Mouse (Mus musculus) embryonic facial prominence, embryonic 15.5 days (tissue): ENCODE measurements around the gene Adk. TPM values are rescaled to one million over a fixed set of nuclear protein-coding genes. Genes with fewer than 3 reads are reported as not detected.

ENCODE experiments used
- ATAC-seq: fragments of 200-750 bp; cut with Nextera tagmentation; 2 replicates; pipeline ENCODE4 v1.8.0; 2017; ENCODE audit warnings: low read depth, moderate TSS enrichment; ENCODE audit not compliant: insufficient number of reproducible peaks, low FRiP score, low TSS enrichment
- H3K27ac ChIP-seq: fragments of 300-500 bp; sonication (generic); replicated peaks from 2 replicates; pipeline ENCODE4 v1.5.1; 2015; ENCODE audit warnings: mild to moderate bottlenecking, inconsistent platforms
- H3K27me3 ChIP-seq: fragments of 300-500 bp; sonication (generic); 2 replicates; pipeline ENCODE4 v1.6.1; 2015; ENCODE audit warnings: inconsistent platforms
- H3K36me3 ChIP-seq: fragments of 300-500 bp; sonication (generic); 2 replicates; pipeline ENCODE4 v1.6.1; 2015; ENCODE audit warnings: mild to moderate bottlenecking, inconsistent platforms
- H3K4me1 ChIP-seq: fragments of 300-500 bp; sonication (generic); 2 replicates; pipeline ENCODE4 v1.6.1; 2015; ENCODE audit warnings: inconsistent platforms
- H3K4me2 ChIP-seq: fragments of 300-500 bp; sonication (generic); replicated peaks from 2 replicates; pipeline ENCODE4 v1.6.1; 2015; ENCODE audit warnings: mild to moderate bottlenecking, inconsistent platforms
- H3K4me3 ChIP-seq: fragments of 300-500 bp; sonication (generic); replicated peaks from 2 replicates; pipeline ENCODE4 v1.5.1; 2015; ENCODE audit warnings: mild to moderate bottlenecking, inconsistent platforms
- H3K9ac ChIP-seq: fragments of 300-500 bp; sonication (generic); 2 replicates; pipeline ENCODE4 v1.6.1; 2015; ENCODE audit warnings: inconsistent platforms
- H3K9me3 ChIP-seq: fragments of 300-500 bp; sonication (generic); replicated peaks from 2 replicates; pipeline ENCODE4 v1.6.1; 2016; ENCODE audit warnings: inconsistent platforms
- WGBS: fragments of 180-500 bp; shearing (Covaris S2); methylation state at CpG from one replicate; pipeline ENCODE4 v1.1.7; 2015; 5-methylcytosine and 5-hydroxymethylcytosine counted together
- polyA plus RNA-seq: library from polyadenylated mRNA; unstranded; fragments of >200 nt; fragmentation: Nextera tagmentation; extraction: Ambion mirVana; gene quantifications from 2 replicates; pipeline ENCODE4 v1.2.1, GENCODE M21; 2015

Gene Adk
- polyA plus RNA-seq, 1 experiment from 2014 or later, result 139 TPM

GRCm38 (mm10) chr14:21118095-21118494 lies 65.7 kb downstream of the Adk start:
- Histone ChIP-seq H3K27ac (no peak overlapping the region), H3K9me3 (no peaks in the 10 kb centered on the region), H3K27me3 (no peaks in the 10 kb centered on the region), H3K36me3 (no peaks in the 10 kb centered on the region), H3K4me3 (no peak overlapping the region), H3K4me2 (no peak overlapping the region), H3K4me1 (no peaks in the 10 kb centered on the region), H3K9ac (no peak overlapping the region)
- ATAC-seq, result no peak
- 74% methylated on average over 4 of the region's 4 CpGs for WGBS

- H3K36me3 ChIP-seq, result no peaks in the 10 kb centered on the region
- ATAC-seq, result no peak
- no peaks in the 10 kb centered on the region for H3K27me3 ChIP-seq
- WGBS, result 80% methylated on average over 9 of the region's 9 CpGs
- no peaks in the 10 kb centered on the region for H3K9me3 ChIP-seq
- no peak overlapping the region for H3K9ac ChIP-seq
- no peak overlapping the region for H3K27ac ChIP-seq
- H3K4me2 ChIP-seq, result no peak overlapping the region
- H3K4me1 ChIP-seq, result no peaks in the 10 kb centered on the region
- H3K4me3 ChIP-seq, result no peak overlapping the region
Observed at GRCm38 (mm10) chr14:21119653-21120313, 67.4 kb downstream of the Adk start.

- Histone ChIP-seq H3K27ac (no peak overlapping the region), H3K4me1 (no peaks in the 10 kb centered on the region), H3K4me2 (no peak overlapping the region), H3K9me3 (no peaks in the 10 kb centered on the region), H3K36me3 (no peaks in the 10 kb centered on the region), H3K9ac (no peak overlapping the region), H3K4me3 (no peak overlapping the region), H3K27me3 (no peaks in the 10 kb centered on the region)
- WGBS, result 22% methylated on average over 3 of the region's 3 CpGs
- no peak for ATAC-seq
Observed at GRCm38 (mm10) chr14:21120473-21120872, 68.1 kb downstream of the Adk start.

GRCm38 (mm10) chr14:21127215-21127614 lies 74.8 kb downstream of the Adk start:
- Histone ChIP-seq H3K4me2 (no peak overlapping the region), H3K9ac (no peak overlapping the region), H3K9me3 (no peaks in the 10 kb centered on the region), H3K4me1 (no peaks in the 10 kb centered on the region), H3K27me3 (no peaks in the 10 kb centered on the region), H3K4me3 (no peak overlapping the region), H3K27ac (no peak overlapping the region), H3K36me3 (no peaks in the 10 kb centered on the region)
- WGBS, result 94% methylated on average over 6 of the region's 6 CpGs
- ATAC-seq, result no peak

GRCm38 (mm10) chr14:21136906-21137305 lies 84.5 kb downstream of the Adk start:
- no peaks in the 10 kb centered on the region for H3K4me1 ChIP-seq
- ATAC-seq, result no peak
- H3K9ac ChIP-seq, result no peak overlapping the region
- H3K27me3 ChIP-seq, result no peaks in the 10 kb centered on the region
- WGBS, result 32% methylated on average over 1 of the region's 1 CpGs
- no peak overlapping the region for H3K4me3 ChIP-seq
- H3K4me2 ChIP-seq, result no peak overlapping the region
- no peaks in the 10 kb centered on the region for H3K36me3 ChIP-seq
- no peak overlapping the region for H3K27ac ChIP-seq
- H3K9me3 ChIP-seq, result no peaks in the 10 kb centered on the region

GRCm38 (mm10) chr14:21142603-21143002 lies 90.2 kb downstream of the Adk start:
- no peak for ATAC-seq
- no peak overlapping the region for H3K9ac ChIP-seq
- H3K27ac ChIP-seq, result no peak overlapping the region
- H3K9me3 ChIP-seq, result no peaks in the 10 kb centered on the region
- peaks cover 5% of the 10 kb centered on the region; the same call in 1 of the 2 replicates for H3K4me1 ChIP-seq
- H3K27me3 ChIP-seq, result no peaks in the 10 kb centered on the region
- 83% methylated on average over 1 of the region's 1 CpGs for WGBS
- H3K4me2 ChIP-seq, result no peak overlapping the region
- no peaks in the 10 kb centered on the region for H3K36me3 ChIP-seq
- no peak overlapping the region for H3K4me3 ChIP-seq

GRCm38 (mm10) chr14:21143406-21144115 lies 91.2 kb downstream of the Adk start:
- no peak overlapping the region for H3K9ac ChIP-seq
- no peak for ATAC-seq
- no peak overlapping the region for H3K4me3 ChIP-seq
- no peak overlapping the region for H3K4me2 ChIP-seq
- no peak overlapping the region for H3K27ac ChIP-seq
- H3K27me3 ChIP-seq, result no peaks in the 10 kb centered on the region
- H3K9me3 ChIP-seq, result no peaks in the 10 kb centered on the region
- WGBS, result 50% methylated on average over 8 of the region's 8 CpGs
- H3K4me1 ChIP-seq, result peaks cover 5% of the 10 kb centered on the region; the same call in 1 of the 2 replicates
- no peaks in the 10 kb centered on the region for H3K36me3 ChIP-seq

- no peak for ATAC-seq
- no peak overlapping the region for H3K27ac ChIP-seq
- WGBS, result 28% methylated on average over 1 of the region's 1 CpGs
Observed at GRCm38 (mm10) chr14:21147171-21147570, 94.8 kb downstream of the Adk start.

GRCm38 (mm10) chr14:21150301-21150700 lies 97.9 kb downstream of the Adk start:
- no peak overlapping the region for H3K4me3 ChIP-seq
- H3K4me2 ChIP-seq, result no peak overlapping the region
- H3K9ac ChIP-seq, result no peak overlapping the region
- H3K27ac ChIP-seq, result no peak overlapping the region; the same call in 1 of the 2 replicates
- no peaks in the 10 kb centered on the region for H3K9me3 ChIP-seq
- no peak for ATAC-seq
- 36% methylated on average over 4 of the region's 4 CpGs for WGBS
- no peaks in the 10 kb centered on the region for H3K27me3 ChIP-seq
- peaks cover 3% of the 10 kb centered on the region; the same call in 1 of the 2 replicates for H3K4me1 ChIP-seq
- H3K36me3 ChIP-seq, result no peaks in the 10 kb centered on the region

More at GRCm38 (mm10) chr14:21147171-21147570, 94.8 kb downstream of the Adk start:
- Histone ChIP-seq H3K4me2 (no peak overlapping the region), H3K27me3 (no peaks in the 10 kb centered on the region), H3K4me3 (no peak overlapping the region), H3K36me3 (no peaks in the 10 kb centered on the region), H3K9ac (no peak overlapping the region), H3K4me1 (peaks cover 8% of the 10 kb centered on the region; the same call in 1 of the 2 replicates), H3K9me3 (no peaks in the 10 kb centered on the region)

- Histone ChIP-seq H3K4me3 (no peak overlapping the region), H3K27me3 (no peaks in the 10 kb centered on the region), H3K36me3 (no peaks in the 10 kb centered on the region), H3K4me2 (no peak overlapping the region), H3K9me3 (no peaks in the 10 kb centered on the region), H3K9ac (no peak overlapping the region), H3K4me1 (peaks cover 3% of the 10 kb centered on the region; the same call in 1 of the 2 replicates), H3K27ac (no peak overlapping the region)
- 77% methylated on average over 6 of the region's 6 CpGs for WGBS
- no peak for ATAC-seq
Observed at GRCm38 (mm10) chr14:21152055-21152454, 99.7 kb downstream of the Adk start.

- 91% methylated on average over 10 of the region's 10 CpGs for WGBS
- Histone ChIP-seq H3K9me3 (no peaks in the 10 kb centered on the region), H3K36me3 (no peaks in the 10 kb centered on the region), H3K4me1 (peaks cover 5% of the 10 kb centered on the region; the same call in 1 of the 2 replicates), H3K27ac (no peak overlapping the region), H3K4me2 (no peak overlapping the region), H3K27me3 (no peaks in the 10 kb centered on the region), H3K9ac (no peak overlapping the region), H3K4me3 (no peak overlapping the region)
- no peak for ATAC-seq
Observed at GRCm38 (mm10) chr14:21165706-21166105, 113.3 kb downstream of the Adk start.
